Mouse (Mus musculus): Measurements from ENCODE around the gene Mrpl20. TPM values are rescaled to one million over a fixed set of nuclear protein-coding genes. Genes with fewer than 3 reads are reported as not detected.

Gene Mrpl20
- polyA plus RNA-seq, 1 experiment from 2014 or later, result 152 TPM

DNA sequence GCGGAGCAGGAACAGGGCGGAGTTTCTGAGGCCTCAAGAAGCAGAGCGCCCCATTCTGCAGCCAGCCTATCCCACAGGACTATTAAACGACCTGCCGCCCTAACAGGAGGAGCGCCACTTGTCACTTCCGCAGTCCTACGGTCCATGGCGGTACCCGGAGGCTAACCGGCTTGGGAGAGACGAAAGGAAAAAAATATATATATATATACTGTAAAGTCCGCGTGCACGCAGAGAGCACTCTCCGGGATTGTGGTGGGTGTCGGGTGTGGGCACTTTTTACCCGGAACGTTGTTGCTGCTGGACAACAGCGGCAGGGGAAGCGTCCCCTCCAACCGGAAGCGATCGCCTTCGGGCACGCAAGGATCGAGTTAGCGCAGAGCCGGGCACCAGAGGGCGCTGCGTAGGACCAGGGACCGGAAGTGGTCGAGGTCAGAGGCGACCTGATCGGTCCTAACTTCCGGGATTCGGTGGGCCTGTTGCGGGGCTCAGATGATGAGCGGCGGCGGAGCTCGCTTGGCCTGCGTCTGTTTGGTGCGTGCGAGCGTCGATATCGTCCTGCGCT lies 28.6 kb downstream of the Mrpl20 start, which contains the start of gene Aurkaip1:
Aurkaip1 (plus strand) TSS at position 68 of the 562 bp plus-strand sequence.
- Histone ChIP-seq H3K9me3 (replicated peaks; ENCODE audit: control insufficient read depth, low read length) (no peaks in the 10 kb centered on the region), H3K27me3 (ENCODE audit: control insufficient read depth, insufficient read depth, low read length) (no peaks in the 10 kb centered on the region), H3K27ac (ENCODE audit: low read depth, low read length) (peak within 1 kb of the TSS; percentile 92), H3K4me2 (peak within 1 kb of the TSS; percentile 96), H3K4me1 (ENCODE audit: control insufficient read depth, insufficient read depth, low read length) (peaks cover 10% of the 10 kb centered on the region), H3K4me3 (ENCODE audit: low read depth, low read length) (peak within 1 kb of the TSS; percentile 93), H3K9ac (ENCODE audit: low read depth, low read length) (peak within 1 kb of the TSS; percentile 84), H3K36me3 (ENCODE audit: control insufficient read depth, insufficient read depth, low read length) (peaks cover 8% of the 10 kb centered on the region)
- WGBS (ENCODE audit: insufficient replicate concordance), result under 1% methylated on average over 49 of the region's 49 CpGs
- ATAC-seq (replicated peaks; ENCODE audit: insufficient number of reproducible peaks, low FRiP score, low TSS enrichment), result peak; percentile 90

DNA sequence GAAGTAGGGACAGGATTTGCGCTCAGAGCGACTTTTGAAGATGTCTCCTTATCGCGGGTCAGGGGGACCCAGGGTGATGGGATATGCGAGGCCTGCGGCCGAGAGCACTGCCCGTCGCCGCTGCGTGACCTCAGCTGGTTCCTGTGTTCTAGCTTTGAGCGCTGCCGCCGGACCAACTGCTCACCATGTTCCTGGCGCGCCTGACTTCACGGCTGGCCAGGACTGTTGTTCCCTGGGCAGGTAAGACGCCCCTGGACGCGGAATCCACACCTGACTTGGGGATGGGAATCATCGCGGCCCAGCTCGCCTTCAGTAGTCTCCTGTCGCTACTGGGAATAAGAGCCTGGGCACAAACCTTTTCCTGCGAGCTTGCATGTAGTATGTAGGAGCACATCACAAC lies 29.2 kb downstream of the Mrpl20 start:
- peak overlapping the region; percentile 93 for H3K4me3 ChIP-seq (ENCODE audit: low read depth, low read length)
- under 1% methylated on average over 25 of the region's 25 CpGs for WGBS (ENCODE audit: insufficient replicate concordance)
- H3K9ac ChIP-seq (ENCODE audit: low read depth, low read length), result peak overlapping the region; percentile 84
- peaks cover 10% of the 10 kb centered on the region for H3K4me1 ChIP-seq (ENCODE audit: control insufficient read depth, insufficient read depth, low read length)
- peak overlapping the region; percentile 96 for H3K4me2 ChIP-seq
- ATAC-seq (replicated peaks; ENCODE audit: insufficient number of reproducible peaks, low FRiP score, low TSS enrichment), result peak; percentile 2; the same call in 1 of the 2 replicates
- H3K27me3 ChIP-seq (ENCODE audit: control insufficient read depth, insufficient read depth, low read length), result no peaks in the 10 kb centered on the region
- H3K36me3 ChIP-seq (ENCODE audit: control insufficient read depth, insufficient read depth, low read length), result peaks cover 8% of the 10 kb centered on the region; the same call in 1 of the 2 replicates
- no peaks in the 10 kb centered on the region for H3K9me3 ChIP-seq (replicated peaks; ENCODE audit: control insufficient read depth, low read length)
- H3K27ac ChIP-seq (ENCODE audit: low read depth, low read length), result peak overlapping the region; percentile 92

- Histone ChIP-seq H3K4me2 (peak overlapping the region; percentile 96), H3K27ac (ENCODE audit: low read depth, low read length) (no peak overlapping the region), H3K27me3 (ENCODE audit: control insufficient read depth, insufficient read depth, low read length) (no peaks in the 10 kb centered on the region), H3K4me3 (ENCODE audit: low read depth, low read length) (peak overlapping the region; percentile 93), H3K4me1 (ENCODE audit: control insufficient read depth, insufficient read depth, low read length) (peaks cover 10% of the 10 kb centered on the region), H3K9me3 (replicated peaks; ENCODE audit: control insufficient read depth, low read length) (no peaks in the 10 kb centered on the region), H3K36me3 (ENCODE audit: control insufficient read depth, insufficient read depth, low read length) (peaks cover 8% of the 10 kb centered on the region; the same call in 1 of the 2 replicates), H3K9ac (ENCODE audit: low read depth, low read length) (peak overlapping the region; percentile 84)
- 51% methylated on average over 10 of the region's 10 CpGs for WGBS (ENCODE audit: insufficient replicate concordance)
- no peak for ATAC-seq (replicated peaks; ENCODE audit: insufficient number of reproducible peaks, low FRiP score, low TSS enrichment)
Observed at GRCm38 (mm10) chr4:155832321-155832720, 29.6 kb downstream of the Mrpl20 start.

DNA sequence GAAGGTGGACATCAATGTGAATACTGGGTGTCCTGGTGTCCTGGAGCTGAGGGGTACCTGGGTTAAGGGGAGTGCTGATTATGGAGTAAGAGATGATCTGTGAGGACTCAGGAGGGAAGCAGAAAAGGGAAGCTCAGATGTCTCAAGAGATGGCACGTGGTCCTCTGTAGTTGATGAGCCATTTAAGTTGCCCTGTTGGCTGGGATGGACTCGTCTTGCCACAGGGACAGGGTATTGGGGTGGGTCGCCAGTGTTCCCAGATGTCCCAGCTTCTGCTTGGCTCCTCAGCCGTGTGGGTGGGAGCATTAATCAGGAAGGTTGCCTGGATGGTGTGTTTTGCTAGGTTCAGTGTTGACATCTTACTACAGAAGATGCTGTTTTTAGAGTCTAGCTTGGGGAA lies 30.6 kb downstream of the Mrpl20 start:
- Histone ChIP-seq H3K9me3 (replicated peaks; ENCODE audit: control insufficient read depth, low read length) (no peaks in the 10 kb centered on the region), H3K4me2 (no peak overlapping the region), H3K9ac (ENCODE audit: low read depth, low read length) (no peak overlapping the region), H3K27ac (ENCODE audit: low read depth, low read length) (no peak overlapping the region), H3K4me1 (ENCODE audit: control insufficient read depth, insufficient read depth, low read length) (peaks cover 18% of the 10 kb centered on the region), H3K36me3 (ENCODE audit: control insufficient read depth, insufficient read depth, low read length) (peaks cover 4% of the 10 kb centered on the region; the same call in 1 of the 2 replicates), H3K27me3 (ENCODE audit: control insufficient read depth, insufficient read depth, low read length) (no peaks in the 10 kb centered on the region), H3K4me3 (ENCODE audit: low read depth, low read length) (no peak overlapping the region)
- no peak for ATAC-seq (replicated peaks; ENCODE audit: insufficient number of reproducible peaks, low FRiP score, low TSS enrichment)
- 84% methylated on average over 4 of the region's 4 CpGs for WGBS (ENCODE audit: insufficient replicate concordance)

DNA sequence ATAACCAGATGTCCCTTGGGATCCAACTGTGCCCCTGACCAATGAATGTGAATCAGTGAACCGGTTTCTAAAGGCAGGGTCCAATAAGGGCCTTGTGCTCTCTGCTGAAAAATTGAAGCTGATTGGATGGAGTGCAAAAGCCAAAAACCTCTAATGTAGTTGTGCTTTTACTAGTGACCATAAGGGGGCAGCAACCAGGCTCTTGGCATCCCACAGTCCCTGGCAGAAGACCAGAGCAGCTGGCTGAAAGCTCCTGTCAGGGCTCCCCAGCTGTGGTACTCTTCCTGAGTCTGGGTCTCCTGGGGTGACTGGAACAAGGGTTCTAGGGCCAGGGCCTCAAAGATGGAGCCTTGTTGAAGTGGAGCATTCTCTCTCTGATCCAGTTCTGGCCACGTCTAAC lies 31.2 kb downstream of the Mrpl20 start:
- H3K4me2 ChIP-seq, result peak overlapping the region; percentile 12; the same call in 1 of the 2 replicates
- no peaks in the 10 kb centered on the region for H3K27me3 ChIP-seq (ENCODE audit: control insufficient read depth, insufficient read depth, low read length)
- H3K27ac ChIP-seq (ENCODE audit: low read depth, low read length), result no peak overlapping the region
- H3K36me3 ChIP-seq (ENCODE audit: control insufficient read depth, insufficient read depth, low read length), result peaks cover 4% of the 10 kb centered on the region; the same call in 1 of the 2 replicates
- H3K9me3 ChIP-seq (replicated peaks; ENCODE audit: control insufficient read depth, low read length), result no peaks in the 10 kb centered on the region
- ATAC-seq (replicated peaks; ENCODE audit: insufficient number of reproducible peaks, low FRiP score, low TSS enrichment), result no peak
- peaks cover 21% of the 10 kb centered on the region for H3K4me1 ChIP-seq (ENCODE audit: control insufficient read depth, insufficient read depth, low read length)
- H3K9ac ChIP-seq (ENCODE audit: low read depth, low read length), result peak overlapping the region; percentile 34; the same call in 1 of the 2 replicates
- WGBS (ENCODE audit: insufficient replicate concordance), result 28% methylated on average over 2 of the region's 2 CpGs
- no peak overlapping the region for H3K4me3 ChIP-seq (ENCODE audit: low read depth, low read length)

- H3K9ac ChIP-seq (ENCODE audit: low read depth, low read length), result no peak overlapping the region
- 56% methylated on average over 11 of the region's 11 CpGs for WGBS (ENCODE audit: insufficient replicate concordance)
- H3K27me3 ChIP-seq (ENCODE audit: control insufficient read depth, insufficient read depth, low read length), result peaks cover 5% of the 10 kb centered on the region; the same call in 1 of the 2 replicates
- peak overlapping the region; percentile 47; the same call in 1 of the 2 replicates for H3K27ac ChIP-seq (ENCODE audit: low read depth, low read length)
- H3K36me3 ChIP-seq (ENCODE audit: control insufficient read depth, insufficient read depth, low read length), result peaks cover 4% of the 10 kb centered on the region; the same call in 1 of the 2 replicates
- no peak overlapping the region for H3K4me3 ChIP-seq (ENCODE audit: low read depth, low read length)
- H3K4me2 ChIP-seq, result no peak overlapping the region
- ATAC-seq (replicated peaks; ENCODE audit: insufficient number of reproducible peaks, low FRiP score, low TSS enrichment), result no peak
- peaks cover 42% of the 10 kb centered on the region for H3K4me1 ChIP-seq (ENCODE audit: control insufficient read depth, insufficient read depth, low read length)
- H3K9me3 ChIP-seq (replicated peaks; ENCODE audit: control insufficient read depth, low read length), result no peaks in the 10 kb centered on the region
Observed at GRCm38 (mm10) chr4:155837404-155838010, 34.8 kb downstream of the Mrpl20 start.

DNA sequence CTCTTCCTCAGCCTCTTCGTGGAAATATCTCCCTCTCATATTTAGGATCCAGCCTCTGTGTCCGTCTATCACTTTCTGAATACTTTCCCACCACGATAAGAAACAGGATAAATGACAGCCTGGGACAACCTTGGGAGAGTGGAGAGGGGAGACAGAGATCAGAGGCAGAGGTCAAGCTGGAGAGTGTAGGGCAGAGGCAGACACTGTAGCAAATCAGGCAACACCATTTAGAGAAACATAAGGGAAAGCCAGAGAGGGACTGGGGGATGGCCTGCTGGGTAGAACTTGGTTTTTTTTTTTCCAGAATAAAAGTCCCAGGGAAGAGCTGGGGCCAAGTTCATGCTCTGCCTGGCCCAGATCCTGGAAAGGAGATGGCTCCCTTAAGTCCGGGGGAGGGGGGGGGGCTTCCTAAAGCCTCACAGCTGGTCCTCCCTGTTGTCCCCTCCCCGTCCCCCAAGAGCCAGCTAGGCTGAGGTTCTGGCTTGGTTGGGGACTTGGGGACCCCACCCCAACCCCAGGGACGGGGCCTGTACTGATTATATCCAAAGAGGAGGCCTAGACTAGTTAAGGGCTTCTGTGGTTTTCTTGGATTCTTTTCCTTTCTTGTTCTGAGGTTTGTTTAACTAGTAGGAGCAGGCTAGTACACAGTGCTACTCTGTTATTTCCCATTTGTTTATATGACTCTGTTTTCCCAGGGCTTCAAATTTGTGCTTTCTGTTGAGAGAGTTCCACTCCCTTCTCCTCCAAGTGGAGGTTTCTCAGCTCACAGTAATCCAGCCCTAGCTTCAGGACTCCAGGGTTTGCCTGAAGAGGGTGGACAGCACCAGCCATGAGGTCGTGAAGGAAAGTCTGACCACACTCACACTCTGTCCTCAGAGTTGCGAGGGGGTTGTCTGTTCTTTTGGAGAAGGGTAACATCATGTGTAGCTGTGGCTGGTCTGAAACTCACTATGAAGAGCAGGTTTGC lies 35.8 kb downstream of the Mrpl20 start:
- H3K9me3 ChIP-seq (replicated peaks; ENCODE audit: control insufficient read depth, low read length), result no peaks in the 10 kb centered on the region
- H3K4me3 ChIP-seq (ENCODE audit: low read depth, low read length), result no peak overlapping the region
- ATAC-seq (replicated peaks; ENCODE audit: insufficient number of reproducible peaks, low FRiP score, low TSS enrichment), result no peak
- H3K4me2 ChIP-seq, result no peak overlapping the region
- no peaks in the 10 kb centered on the region; the same call in 1 of the 2 replicates for H3K36me3 ChIP-seq (ENCODE audit: control insufficient read depth, insufficient read depth, low read length)
- peak overlapping the region; percentile 47 for H3K27ac ChIP-seq (ENCODE audit: low read depth, low read length)
- WGBS (ENCODE audit: insufficient replicate concordance), result 42% methylated on average over 8 of the region's 8 CpGs
- H3K4me1 ChIP-seq (ENCODE audit: control insufficient read depth, insufficient read depth, low read length), result peaks cover 42% of the 10 kb centered on the region
- no peak overlapping the region for H3K9ac ChIP-seq (ENCODE audit: low read depth, low read length)
- H3K27me3 ChIP-seq (ENCODE audit: control insufficient read depth, insufficient read depth, low read length), result peaks cover 5% of the 10 kb centered on the region; the same call in 1 of the 2 replicates

DNA sequence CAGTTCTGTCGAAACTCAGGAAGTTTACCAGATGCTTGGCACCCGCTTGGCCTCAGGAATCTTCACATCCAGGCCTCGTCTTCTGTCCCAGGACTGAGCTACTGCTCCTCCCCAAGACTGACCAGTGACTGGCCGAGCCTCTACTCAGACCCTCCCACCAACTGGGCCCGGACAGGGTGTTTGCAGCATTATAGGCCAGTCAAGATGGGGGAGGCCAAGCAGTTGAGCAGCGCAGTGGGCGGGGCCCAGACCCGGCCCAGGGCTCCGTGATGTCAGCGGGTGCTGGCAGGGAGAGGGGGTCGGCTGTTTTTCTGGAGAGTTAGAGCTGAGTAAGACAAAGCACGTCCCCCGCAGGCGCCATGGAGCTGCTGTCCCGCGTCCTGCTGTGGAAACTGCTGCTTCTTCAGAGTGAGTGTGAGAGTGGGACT lies 36.8 kb downstream of the Mrpl20 start, which contains the start of gene Mxra8:
Mxra8 (plus strand) TSS at position 198 of the 428 bp plus-strand sequence.
- Histone ChIP-seq H3K4me1 (ENCODE audit: control insufficient read depth, insufficient read depth, low read length) (peaks cover 38% of the 10 kb centered on the region), H3K9ac (ENCODE audit: low read depth, low read length) (peak within 1 kb of the TSS; percentile 77), H3K36me3 (ENCODE audit: control insufficient read depth, insufficient read depth, low read length) (no peaks in the 10 kb centered on the region; the same call in 1 of the 2 replicates), H3K27me3 (ENCODE audit: control insufficient read depth, insufficient read depth, low read length) (peaks cover 5% of the 10 kb centered on the region; the same call in 1 of the 2 replicates), H3K27ac (ENCODE audit: low read depth, low read length) (peak within 1 kb of the TSS; percentile 71), H3K9me3 (replicated peaks; ENCODE audit: control insufficient read depth, low read length) (no peaks in the 10 kb centered on the region), H3K4me3 (ENCODE audit: low read depth, low read length) (peak within 1 kb of the TSS; percentile 58), H3K4me2 (peak within 1 kb of the TSS; percentile 95)
- WGBS (ENCODE audit: insufficient replicate concordance), result under 1% methylated on average over 16 of the region's 16 CpGs
- peak; percentile 87 for ATAC-seq (replicated peaks; ENCODE audit: insufficient number of reproducible peaks, low FRiP score, low TSS enrichment)

All from heart, embryonic 11.5 days (tissue).